Mouse (Mus musculus) neural tube, embryonic 13.5 days (tissue): ENCODE results near the gene Gtf3c5. TPM values are rescaled to one million over a fixed set of nuclear protein-coding genes. Genes with fewer than 3 reads are reported as not detected.
A peak's percentile ranks its signal among the peaks of the same experiment; 100 is the strongest.

Experiments
- ATAC-seq: fragments of 200-750 bp; cut with Nextera tagmentation; 2 replicates; pipeline ENCODE4 v1.8.0; 2017; ENCODE audit warnings: low read depth, mild to moderate bottlenecking, moderate TSS enrichment, moderate library complexity
- H3K27ac ChIP-seq: fragments of 300-500 bp; sonication (generic); replicated peaks from 2 replicates; pipeline ENCODE4 v1.5.1; 2015; ENCODE audit warnings: moderate library complexity, mild to moderate bottlenecking, inconsistent platforms
- H3K27me3 ChIP-seq: fragments of 300-500 bp; sonication (generic); 2 replicates; pipeline ENCODE4 v1.6.1; 2015; ENCODE audit warnings: mild to moderate bottlenecking, inconsistent platforms
- H3K36me3 ChIP-seq: fragments of 300-500 bp; sonication (generic); 2 replicates; pipeline ENCODE4 v1.6.1; 2015; ENCODE audit warnings: mild to moderate bottlenecking, inconsistent platforms
- H3K4me1 ChIP-seq: fragments of 300-500 bp; sonication (generic); replicated peaks from 2 replicates; pipeline ENCODE4 v1.6.1; 2015; ENCODE audit warnings: inconsistent platforms
- H3K4me2 ChIP-seq: fragments of 300-500 bp; sonication (generic); 2 replicates; pipeline ENCODE4 v1.6.1; 2015; ENCODE audit warnings: inconsistent platforms, mild to moderate bottlenecking, moderate library complexity
- H3K4me3 ChIP-seq: fragments of 300-500 bp; sonication (generic); 2 replicates; pipeline ENCODE4 v1.5.1; 2015; ENCODE audit warnings: mild to moderate bottlenecking, inconsistent platforms
- H3K9ac ChIP-seq: fragments of 300-500 bp; sonication (generic); 2 replicates; pipeline ENCODE4 v1.6.1; 2015; ENCODE audit warnings: moderate library complexity, mild to moderate bottlenecking, inconsistent platforms
- H3K9me3 ChIP-seq: fragments of 300-500 bp; sonication (generic); 2 replicates; pipeline ENCODE4 v1.6.1; 2016; ENCODE audit warnings: inconsistent platforms
- WGBS: fragments of 180-500 bp; shearing (Covaris S2); methylation state at CpG from one replicate; pipeline ENCODE4 v1.1.7; 2015; 5-methylcytosine and 5-hydroxymethylcytosine counted together
- polyA plus RNA-seq: library from polyadenylated mRNA; unstranded; fragments of >200 nt; fragmentation: Nextera tagmentation; extraction: Ambion mirVana; gene quantifications from 2 replicates; pipeline ENCODE4 v1.2.1, GENCODE M21; 2015

The Gtf3c5 gene
- polyA plus RNA-seq, 1 experiment from 2014 or later, result 43.5 TPM

GRCm38 (mm10) chr2:28552301-28552700 lies 31.2 kb downstream of the Gtf3c5 start:
- H3K4me1 ChIP-seq, result no peaks in the 10 kb centered on the region
- 88% methylated on average over 5 of the region's 5 CpGs for WGBS

GRCm38 (mm10) chr2:28549157-28549556 lies 34.4 kb downstream of the Gtf3c5 start:
- no peak overlapping the region for H3K27ac ChIP-seq
- 93% methylated on average over 13 of the region's 13 CpGs for WGBS

More at GRCm38 (mm10) chr2:28552301-28552700, 31.2 kb downstream of the Gtf3c5 start:
- no peak overlapping the region for H3K4me2 ChIP-seq
- no peak overlapping the region for H3K4me3 ChIP-seq
- H3K27ac ChIP-seq, result no peak overlapping the region
- H3K27me3 ChIP-seq, result no peaks in the 10 kb centered on the region
- H3K36me3 ChIP-seq, result peaks cover 86% of the 10 kb centered on the region
- H3K9ac ChIP-seq, result no peak overlapping the region
- no peaks in the 10 kb centered on the region for H3K9me3 ChIP-seq
- ATAC-seq, result no peak

GRCm38 (mm10) chr2:28547237-28548172 lies 36.0 kb downstream of the Gtf3c5 start:
- Histone ChIP-seq H3K36me3 (peaks cover 98% of the 10 kb centered on the region), H3K9ac (no peak overlapping the region), H3K4me2 (no peak overlapping the region), H3K9me3 (no peaks in the 10 kb centered on the region), H3K4me1 (peaks cover 5% of the 10 kb centered on the region; the same call in 1 of the 2 replicates), H3K4me3 (no peak overlapping the region), H3K27me3 (no peaks in the 10 kb centered on the region), H3K27ac (no peak overlapping the region)
- WGBS, result 59% methylated on average over 11 of the region's 11 CpGs
- ATAC-seq, result peak; percentile 41; the same call in 1 of the 2 replicates

More at GRCm38 (mm10) chr2:28549157-28549556, 34.4 kb downstream of the Gtf3c5 start:
- Histone ChIP-seq H3K9me3 (no peaks in the 10 kb centered on the region), H3K4me2 (no peak overlapping the region), H3K4me1 (peaks cover 5% of the 10 kb centered on the region; the same call in 1 of the 2 replicates), H3K9ac (no peak overlapping the region), H3K36me3 (peaks cover 98% of the 10 kb centered on the region), H3K4me3 (no peak overlapping the region), H3K27me3 (no peaks in the 10 kb centered on the region)
- no peak for ATAC-seq

GRCm38 (mm10) chr2:28546560-28546959 lies 37.0 kb downstream of the Gtf3c5 start:
- no peak overlapping the region for H3K27ac ChIP-seq
- WGBS, result 78% methylated on average over 6 of the region's 6 CpGs
- no peaks in the 10 kb centered on the region for H3K27me3 ChIP-seq
- H3K4me1 ChIP-seq, result peaks cover 5% of the 10 kb centered on the region; the same call in 1 of the 2 replicates
- H3K4me2 ChIP-seq, result no peak overlapping the region
- H3K36me3 ChIP-seq, result peaks cover 98% of the 10 kb centered on the region
- ATAC-seq, result no peak
- H3K9ac ChIP-seq, result no peak overlapping the region
- H3K9me3 ChIP-seq, result no peaks in the 10 kb centered on the region
- H3K4me3 ChIP-seq, result no peak overlapping the region

- no peak for ATAC-seq
- Histone ChIP-seq H3K36me3 (peaks cover 95% of the 10 kb centered on the region), H3K4me3 (no peak overlapping the region), H3K27ac (no peak overlapping the region), H3K9me3 (no peaks in the 10 kb centered on the region), H3K4me1 (peaks cover 5% of the 10 kb centered on the region; the same call in 1 of the 2 replicates), H3K9ac (no peak overlapping the region), H3K4me2 (no peak overlapping the region), H3K27me3 (no peaks in the 10 kb centered on the region)
These were observed 37.6 kb downstream of the Gtf3c5 start for GRCm38 (mm10) chr2:28545976-28546375.

- Histone ChIP-seq H3K27ac (no peak overlapping the region), H3K4me2 (no peak overlapping the region), H3K36me3 (peaks cover 83% of the 10 kb centered on the region), H3K9me3 (no peaks in the 10 kb centered on the region), H3K9ac (no peak overlapping the region), H3K4me3 (no peak overlapping the region), H3K4me1 (peaks cover 26% of the 10 kb centered on the region), H3K27me3 (no peaks in the 10 kb centered on the region)
- no peak for ATAC-seq
- 91% methylated on average over 8 of the region's 8 CpGs for WGBS
These were observed 39.7 kb downstream of the Gtf3c5 start for GRCm38 (mm10) chr2:28543894-28544293.

GRCm38 (mm10) chr2:28540587-28541227 lies 42.8 kb downstream of the Gtf3c5 start:
- H3K27me3 ChIP-seq, result no peaks in the 10 kb centered on the region
- peaks cover 53% of the 10 kb centered on the region for H3K4me1 ChIP-seq
- H3K9ac ChIP-seq, result no peak overlapping the region
- H3K36me3 ChIP-seq, result peaks cover 53% of the 10 kb centered on the region
- H3K9me3 ChIP-seq, result no peaks in the 10 kb centered on the region
- 79% methylated on average over 8 of the region's 8 CpGs for WGBS
- no peak overlapping the region for H3K4me3 ChIP-seq
- no peak overlapping the region for H3K27ac ChIP-seq
- ATAC-seq, result no peak
- no peak overlapping the region for H3K4me2 ChIP-seq

GRCm38 (mm10) chr2:28539949-28540348 lies 43.6 kb downstream of the Gtf3c5 start:
- Histone ChIP-seq H3K9me3 (no peaks in the 10 kb centered on the region), H3K4me3 (no peak overlapping the region), H3K27ac (peak overlapping the region; percentile 84), H3K4me1 (peaks cover 60% of the 10 kb centered on the region), H3K9ac (peak overlapping the region; percentile 28; the same call in 1 of the 2 replicates), H3K4me2 (no peak overlapping the region), H3K36me3 (peaks cover 45% of the 10 kb centered on the region), H3K27me3 (no peaks in the 10 kb centered on the region)
- 78% methylated on average over 2 of the region's 2 CpGs for WGBS
- no peak for ATAC-seq

GRCm38 (mm10) chr2:28539206-28539605 lies 44.3 kb downstream of the Gtf3c5 start:
- H3K4me1 ChIP-seq, result peaks cover 68% of the 10 kb centered on the region
- peak; percentile 48 for ATAC-seq
- no peaks in the 10 kb centered on the region for H3K27me3 ChIP-seq
- WGBS, result 28% methylated on average over 7 of the region's 7 CpGs
- no peak overlapping the region for H3K4me2 ChIP-seq
- no peaks in the 10 kb centered on the region for H3K9me3 ChIP-seq
- peak overlapping the region; percentile 84 for H3K27ac ChIP-seq
- H3K9ac ChIP-seq, result peak overlapping the region; percentile 28; the same call in 1 of the 2 replicates
- H3K4me3 ChIP-seq, result no peak overlapping the region
- peaks cover 38% of the 10 kb centered on the region for H3K36me3 ChIP-seq

- Histone ChIP-seq H3K36me3 (peaks cover 34% of the 10 kb centered on the region), H3K27me3 (no peaks in the 10 kb centered on the region), H3K9me3 (no peaks in the 10 kb centered on the region), H3K27ac (peak overlapping the region; percentile 84), H3K4me3 (no peak overlapping the region), H3K4me1 (peaks cover 72% of the 10 kb centered on the region), H3K4me2 (no peak overlapping the region), H3K9ac (peak overlapping the region; percentile 28; the same call in 1 of the 2 replicates)
- ATAC-seq, result no peak
- 63% methylated on average over 1 of the region's 1 CpGs for whole genome bisulfite sequencing
These were observed 44.8 kb downstream of the Gtf3c5 start for GRCm38 (mm10) chr2:28538817-28539128.

- 69% methylated on average over 8 of the region's 8 CpGs for WGBS
- peak overlapping the region; percentile 84 for H3K27ac ChIP-seq
- no peak for ATAC-seq
- H3K36me3 ChIP-seq, result peaks cover 28% of the 10 kb centered on the region
- peaks cover 78% of the 10 kb centered on the region for H3K4me1 ChIP-seq
- H3K9ac ChIP-seq, result peak overlapping the region; percentile 28
- no peaks in the 10 kb centered on the region for H3K9me3 ChIP-seq
- no peaks in the 10 kb centered on the region for H3K27me3 ChIP-seq
- H3K4me2 ChIP-seq, result no peak overlapping the region
- H3K4me3 ChIP-seq, result no peak overlapping the region
These were observed 45.3 kb downstream of the Gtf3c5 start for GRCm38 (mm10) chr2:28537995-28538816.

GRCm38 (mm10) chr2:28537634-28537920 lies 46.0 kb downstream of the Gtf3c5 start:
- H3K27ac ChIP-seq, result no peak overlapping the region
- peak overlapping the region; percentile 28; the same call in 1 of the 2 replicates for H3K9ac ChIP-seq
- no peak overlapping the region for H3K4me3 ChIP-seq
- 41% methylated on average over 4 of the region's 4 CpGs for WGBS
- no peaks in the 10 kb centered on the region for H3K9me3 ChIP-seq
- H3K27me3 ChIP-seq, result no peaks in the 10 kb centered on the region
- H3K36me3 ChIP-seq, result peaks cover 22% of the 10 kb centered on the region
- peaks cover 84% of the 10 kb centered on the region for H3K4me1 ChIP-seq
- H3K4me2 ChIP-seq, result no peak overlapping the region
- no peak for ATAC-seq
